Mouse (Mus musculus) lung, adult 2 months (tissue): ENCODE measurements around the gene Gm33543.

Experiments used
- CTCF ChIP-seq: fragments of 200-500 bp; IDR thresholded peaks from 2 replicates; pipeline ENCODE4 v1.5.1; 2011; ENCODE audit warnings: mild to moderate bottlenecking, low read length, control low read depth; ENCODE audit not compliant: insufficient read depth
- POLR2A ChIP-seq: fragments of 200-500 bp; IDR thresholded peaks from 2 replicates; pipeline ENCODE4 v1.6.1; 2011; ENCODE audit warnings: low read depth, mild to moderate bottlenecking, control low read depth, low read length, borderline replicate concordance; ENCODE audit errors: extremely low read depth

DNA sequence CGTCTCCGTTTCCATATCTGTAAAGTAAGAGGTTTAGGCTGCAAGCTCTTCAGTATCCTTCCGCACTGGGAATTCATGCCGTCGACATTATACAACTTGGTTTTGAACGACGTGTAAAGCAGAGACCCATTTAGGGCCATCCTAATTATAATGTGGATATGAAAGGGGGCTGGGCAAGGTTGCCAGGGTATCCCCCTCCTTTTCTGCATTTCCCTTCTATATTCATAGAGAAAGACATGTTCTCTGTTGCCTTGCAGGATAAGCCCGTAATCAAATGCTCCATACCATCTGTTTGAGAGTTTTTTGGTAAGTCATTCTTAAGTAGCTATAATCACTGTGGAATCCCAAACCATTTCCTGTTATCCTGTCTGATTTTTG, 51.3 kb downstream of the Gm33543 start:
- TF ChIP-seq CTCF = no peak
- no peak for TF ChIP-seq POLR2A
